Mouse (Mus musculus) spleen, postnatal 14 days (tissue): ENCODE results near the gene Pf4.

ENCODE experiments used
- DNase-seq, 2 experiments: peaks; one replicate each; pipeline ENCODE4 v3.0.0; 2021 to 2022; ENCODE audit warnings: low spot score in 2 of 2

The Pf4 gene

DNA sequence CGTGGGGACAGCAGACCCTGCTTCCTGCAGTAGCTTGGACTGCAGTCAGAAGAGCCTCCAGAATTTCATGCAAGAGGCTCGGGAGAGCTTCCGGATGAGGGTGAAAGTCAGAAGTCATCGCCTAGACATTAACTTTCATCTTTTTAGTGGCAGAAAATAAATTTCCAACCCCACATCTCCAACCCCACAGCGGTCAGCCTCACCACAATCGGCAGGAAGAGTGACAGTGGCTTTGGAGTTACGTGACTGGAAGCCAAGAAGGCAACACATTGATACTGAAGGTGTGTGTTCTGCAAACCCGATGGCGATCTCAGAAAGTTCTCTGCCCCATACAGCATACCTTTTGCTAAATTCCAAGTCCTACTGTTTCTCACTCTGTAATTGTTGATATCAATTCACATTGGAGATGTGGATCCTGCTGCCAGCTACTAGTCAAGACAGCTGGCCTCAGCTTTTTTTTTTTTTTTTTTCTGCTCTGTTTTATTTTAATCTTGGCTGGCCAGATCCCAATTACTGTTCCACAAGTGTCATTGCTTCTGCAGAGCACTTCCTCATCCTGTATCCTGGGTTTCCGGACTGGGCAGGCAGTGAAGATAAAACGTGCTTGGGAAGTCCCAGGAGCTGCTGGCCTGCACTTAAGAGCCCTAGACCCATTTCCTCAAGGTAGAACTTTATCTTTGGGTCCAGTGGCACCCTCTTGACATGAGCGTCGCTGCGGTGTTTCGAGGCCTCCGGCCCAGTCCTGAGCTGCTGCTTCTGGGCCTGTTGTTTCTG is at the start of gene Pf4:
Gene Pf4, plus strand, starts transcription at position 556 of the 774 bp plus-strand sequence.
- no peak for DNase-seq

DNA sequence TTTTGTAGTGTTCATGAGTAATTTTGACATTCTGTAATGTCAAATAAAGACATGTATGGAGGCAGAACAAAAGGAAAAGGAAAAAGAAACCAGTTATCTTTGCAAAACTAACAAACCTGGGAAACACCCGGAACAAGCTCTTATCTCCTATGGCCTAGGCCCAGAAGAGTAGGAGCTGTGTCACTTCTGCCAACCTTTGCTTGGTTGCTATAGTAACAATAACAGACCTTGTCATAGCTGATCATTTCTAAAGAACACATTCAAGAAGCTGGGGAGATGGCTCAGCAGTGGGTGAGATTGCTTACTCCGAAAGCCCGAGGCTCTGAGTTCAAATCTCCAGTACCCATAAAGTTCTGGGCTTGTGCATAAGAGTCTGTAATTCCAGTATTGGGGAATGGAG is 49.6 kb upstream of the Pf4 start:
- DNase-seq: no peak

DNA sequence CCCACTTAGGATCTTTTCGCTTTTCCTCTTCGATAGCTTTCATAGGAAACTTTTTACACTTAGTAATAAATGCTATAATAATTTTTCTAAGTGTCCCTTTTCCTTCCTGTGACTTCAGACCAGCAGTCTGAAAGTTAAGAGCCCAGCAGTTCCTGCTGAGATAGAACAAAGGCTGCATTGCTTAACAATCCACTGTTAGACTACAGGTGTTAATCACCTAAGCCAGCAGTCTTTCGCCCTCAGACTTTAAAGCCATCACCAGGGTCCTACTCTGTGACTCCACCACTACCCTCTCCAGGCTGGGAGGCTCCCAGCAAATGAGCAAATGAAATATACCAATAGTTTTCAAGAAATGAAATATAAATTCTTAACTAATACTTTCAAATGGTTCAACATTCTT is 44.0 kb upstream of the Pf4 start:
- DNase-seq: no peak

DNA sequence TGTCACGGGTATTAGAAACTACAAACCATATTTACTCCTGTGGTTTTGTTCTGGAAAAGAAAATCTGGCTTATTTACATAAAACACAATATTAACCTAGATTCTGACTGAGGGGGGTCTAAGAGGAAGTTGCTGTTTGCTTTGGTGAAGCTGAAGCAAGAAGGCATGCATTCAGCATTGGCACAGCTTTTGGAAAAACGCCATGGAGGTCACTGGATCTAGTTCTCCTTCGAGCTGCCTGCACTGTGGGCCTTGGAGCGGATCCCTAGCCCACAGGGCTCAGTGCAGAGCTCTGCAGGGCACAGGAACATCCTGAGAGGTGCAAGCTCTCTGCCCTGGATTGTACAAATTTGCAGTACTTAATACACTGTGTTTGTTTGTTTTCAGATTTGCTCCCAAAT is 40.8 kb upstream of the Pf4 start:
- DNase-seq: no peak

DNA sequence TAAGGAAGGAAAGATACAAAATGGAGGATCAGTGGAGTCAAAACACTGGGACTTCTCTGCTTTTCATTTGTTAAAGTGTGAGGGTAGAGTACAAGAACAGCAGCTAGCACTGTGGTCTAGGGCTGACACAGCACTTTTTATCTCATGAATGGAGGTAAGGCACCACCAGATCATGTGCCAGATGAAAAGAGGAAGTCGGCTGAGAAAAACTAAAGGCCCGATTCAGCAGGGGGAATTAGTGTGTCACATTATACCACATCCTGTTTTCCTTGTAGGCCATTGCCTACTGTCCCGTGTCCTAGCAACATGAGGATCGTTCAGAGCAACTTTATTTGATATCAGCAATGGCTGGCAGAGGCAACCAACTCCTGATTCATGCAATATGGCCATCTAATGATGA is 30.2 kb upstream of the Pf4 start:
- DNase-seq: no peak

DNA sequence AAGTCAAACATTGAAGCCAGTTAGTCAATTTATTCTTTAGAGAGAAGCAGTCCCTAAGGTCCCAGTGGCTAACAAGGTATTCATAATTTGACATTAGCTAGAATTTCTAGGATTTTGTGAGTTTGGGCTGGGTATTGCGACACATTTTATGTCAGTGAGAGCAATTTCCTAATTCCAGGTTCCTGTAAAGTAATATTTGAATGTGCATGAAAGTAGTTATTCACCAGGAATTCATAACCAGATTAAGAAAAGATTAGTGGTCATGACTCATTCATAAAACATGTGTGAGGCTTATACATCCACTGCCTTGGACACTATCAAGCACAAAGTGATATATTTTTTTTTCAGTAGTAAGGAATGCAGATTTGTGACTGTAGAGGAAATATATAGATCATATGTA is 18.3 kb upstream of the Pf4 start:
- no peak for DNase-seq

DNA sequence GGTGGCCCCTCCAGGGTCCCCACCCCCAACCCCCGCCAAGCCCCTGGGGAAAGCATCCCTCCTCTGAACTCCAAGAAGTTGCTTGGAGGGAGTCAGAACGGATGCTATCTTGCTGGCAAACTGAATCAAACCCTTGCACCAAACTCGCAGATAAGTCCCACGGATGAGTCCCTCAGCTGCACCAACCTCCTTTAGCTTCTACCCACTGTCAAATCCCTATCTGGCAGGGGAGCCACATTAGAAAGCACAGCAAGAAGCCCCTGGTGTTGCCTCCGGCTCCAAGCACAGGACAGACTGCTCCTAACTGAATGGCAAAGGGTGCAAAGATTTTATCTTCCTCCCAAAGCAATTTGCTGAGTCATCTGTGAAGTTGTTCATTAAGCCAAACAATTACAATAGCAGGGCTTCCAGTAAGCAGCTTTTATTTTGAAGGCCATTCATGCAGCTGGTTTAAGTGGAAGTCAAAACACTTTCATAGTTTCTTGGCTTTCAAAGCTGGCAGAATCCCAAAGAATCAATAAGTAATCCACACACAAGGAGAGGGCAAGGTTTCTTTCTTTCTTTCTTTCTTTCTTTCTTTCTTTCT is 14.1 kb upstream of the Pf4 start:
- DNase-seq: no peak

DNA sequence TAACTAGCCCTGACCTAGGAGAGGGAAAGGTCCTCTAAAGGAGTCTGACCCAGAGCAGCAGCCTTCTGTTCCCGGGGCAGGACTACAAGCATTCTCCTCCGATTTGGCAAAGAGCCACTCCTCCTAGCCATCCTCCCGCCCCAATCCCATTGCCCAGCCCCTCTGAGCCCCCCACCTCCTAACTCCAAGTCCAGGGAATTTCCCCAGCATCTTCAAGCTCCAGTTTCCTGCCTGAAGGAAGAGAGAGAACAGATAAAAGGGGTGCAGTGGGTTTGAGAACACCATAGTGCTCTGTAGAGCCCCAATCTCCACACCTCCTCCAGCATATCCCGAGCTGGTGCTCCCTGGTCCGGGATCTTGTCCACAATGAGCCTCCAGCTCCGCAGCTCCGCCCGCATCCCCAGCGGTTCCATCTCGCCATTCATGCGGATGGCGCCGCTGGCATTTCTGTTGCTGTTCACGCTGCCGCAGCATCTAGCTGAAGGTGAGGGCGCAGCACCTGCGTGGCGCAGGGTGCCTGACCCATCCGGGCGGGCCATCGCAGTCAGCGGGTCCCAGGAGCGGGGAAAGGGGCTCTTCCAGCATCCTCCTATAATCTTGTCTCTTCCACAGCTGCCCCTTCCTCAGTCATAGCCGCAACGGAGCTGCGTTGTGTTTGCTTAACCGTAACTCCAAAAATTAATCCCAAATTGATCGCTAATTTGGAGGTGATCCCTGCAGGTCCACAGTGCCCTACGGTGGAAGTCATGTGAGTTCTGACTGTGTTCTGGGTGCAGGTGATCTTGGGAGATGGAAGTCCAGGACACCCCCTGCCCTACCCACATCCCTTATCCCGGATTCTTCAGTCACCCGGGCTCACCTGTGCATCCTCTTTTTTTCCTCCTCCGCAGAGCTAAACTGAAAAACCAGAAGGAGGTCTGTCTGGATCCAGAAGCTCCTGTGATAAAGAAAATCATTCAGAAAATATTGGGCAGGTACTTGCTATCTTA is 12.9 kb upstream of the Pf4 start, which contains the start of gene Cxcl5:
Gene Cxcl5, plus strand, starts transcription at position 284 of the 989 bp plus-strand sequence.
- DNase-seq: no peak

DNA sequence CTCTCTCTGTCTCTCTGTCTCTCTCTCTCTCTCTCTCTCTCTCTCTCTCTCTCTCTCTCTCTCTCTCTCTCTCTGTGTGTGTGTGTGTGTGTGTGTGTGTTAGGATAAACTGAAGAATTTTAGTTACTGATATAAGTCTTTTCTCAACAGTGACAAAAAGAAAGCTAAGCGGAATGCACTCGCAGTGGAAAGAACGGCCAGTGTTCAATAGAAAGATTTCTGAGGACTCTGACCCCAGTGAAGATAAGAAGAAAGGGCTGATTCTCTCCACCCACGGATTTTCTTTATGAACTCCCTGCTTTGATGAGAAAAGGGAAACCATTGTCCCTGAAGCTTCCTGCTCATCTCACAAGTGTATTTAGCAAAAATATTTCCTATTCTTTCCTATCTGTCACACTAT is 11.9 kb upstream of the Pf4 start:
- DNase-seq: no peak

DNA sequence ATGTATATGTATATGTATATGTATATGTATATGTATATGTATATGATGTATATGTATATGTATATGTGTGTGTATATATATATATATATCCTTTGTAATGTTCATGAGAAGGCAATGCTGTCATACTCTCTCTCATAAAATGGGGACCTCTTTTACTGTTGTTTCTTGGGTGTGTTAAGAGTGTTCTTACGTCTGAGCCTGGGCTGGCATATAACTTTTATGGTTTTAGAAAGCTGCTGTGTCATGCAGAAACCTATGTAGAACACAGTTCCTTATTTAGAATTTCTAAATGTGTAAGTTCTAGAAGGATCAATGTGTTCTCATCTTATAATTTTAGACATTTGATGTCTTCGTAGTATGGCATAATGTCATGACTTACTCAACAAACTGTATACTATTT is 11.4 kb upstream of the Pf4 start:
- DNase-seq: no peak

DNA sequence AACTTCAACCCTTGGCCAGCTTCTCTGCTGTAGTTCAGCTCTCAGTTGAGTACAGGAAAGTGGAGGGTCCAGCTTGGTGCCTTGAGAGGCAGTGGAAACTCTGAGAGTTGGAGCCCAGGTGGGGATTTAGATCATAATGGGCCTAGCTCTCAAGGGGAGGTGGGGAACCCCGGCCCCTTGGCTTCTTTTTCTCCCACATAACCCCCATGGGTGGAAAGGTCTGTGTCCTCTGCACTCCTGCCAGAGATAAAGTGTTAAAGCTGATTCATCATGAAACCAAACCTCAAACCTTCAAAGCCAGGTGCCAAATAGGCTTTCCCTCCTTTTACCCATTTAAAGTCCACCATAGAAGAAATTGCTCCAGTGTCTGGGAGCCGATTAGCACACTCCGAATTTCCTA is 10.4 kb upstream of the Pf4 start:
- DNase-seq: no peak

DNA sequence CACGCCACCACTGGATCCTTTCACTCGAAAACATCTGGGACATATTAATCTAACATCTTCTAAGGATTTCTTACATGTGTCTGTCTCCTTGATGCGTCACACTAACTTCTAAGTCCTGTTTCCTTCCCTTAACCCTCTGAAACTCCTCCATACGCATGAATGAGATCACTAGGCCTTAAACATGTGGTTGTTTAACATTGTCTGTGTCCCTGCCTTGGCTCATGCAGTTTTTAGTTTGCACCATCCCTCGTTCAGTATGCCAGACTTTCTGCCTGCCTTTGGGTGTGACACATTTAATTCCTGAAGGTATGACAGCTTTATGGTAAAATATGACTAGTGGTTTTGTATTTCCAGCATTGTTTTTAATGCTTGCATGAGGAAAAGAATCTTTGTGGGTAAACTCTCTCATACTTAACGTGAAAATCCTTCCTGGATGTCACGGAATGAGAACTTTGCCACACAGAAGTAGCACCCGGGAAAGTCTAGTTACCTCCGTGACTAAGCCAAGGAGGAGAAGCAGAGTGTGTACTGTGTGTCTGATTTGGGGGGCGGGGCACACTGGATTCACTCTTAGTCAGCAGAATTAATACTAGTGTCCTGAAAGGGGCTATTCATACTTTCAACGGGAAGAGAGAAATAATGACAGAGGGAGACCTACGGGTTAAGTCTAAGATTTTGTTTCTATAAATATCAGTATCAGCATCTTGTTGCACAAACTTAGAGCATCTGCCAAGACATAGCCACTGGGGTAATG is 8.1 kb upstream of the Pf4 start:
- DNase-seq: no peak

DNA sequence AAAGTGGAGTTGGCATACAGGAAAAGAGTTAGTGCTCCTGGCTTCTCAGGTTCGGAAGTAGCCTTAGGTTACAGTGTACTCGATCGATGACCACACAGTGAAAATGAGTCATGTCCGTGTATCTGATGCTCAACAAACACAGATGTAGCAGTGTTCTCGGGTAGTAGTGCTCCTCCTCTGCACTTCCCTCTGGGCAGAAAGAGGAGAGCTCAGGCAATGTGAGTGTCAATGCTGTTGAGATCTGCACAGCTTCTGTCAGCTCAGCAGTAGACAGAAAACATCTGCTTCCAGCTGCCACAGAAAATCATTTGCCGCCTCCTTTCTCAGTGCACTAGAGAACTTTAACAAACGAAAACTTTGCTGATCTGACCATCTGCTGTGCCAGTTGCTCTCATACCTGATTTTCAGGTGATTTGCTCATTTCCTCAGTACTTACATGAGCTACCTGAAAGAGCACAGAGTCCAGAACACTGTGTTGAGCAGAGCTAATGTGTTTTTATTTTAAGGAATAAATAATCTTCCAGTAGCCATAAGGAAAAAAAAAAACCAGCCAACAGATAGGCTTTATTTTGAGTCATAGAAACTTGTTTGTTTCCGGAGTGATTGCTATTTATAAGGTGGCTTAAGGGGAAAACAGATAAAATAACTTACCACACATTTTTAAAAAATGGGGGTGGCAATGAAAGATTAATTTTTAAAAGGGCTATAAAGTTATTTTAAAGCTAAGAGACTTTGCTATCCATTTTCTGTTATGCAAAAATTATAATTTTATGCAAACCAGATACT is 6.2 kb upstream of the Pf4 start:
- no peak for DNase-seq

DNA sequence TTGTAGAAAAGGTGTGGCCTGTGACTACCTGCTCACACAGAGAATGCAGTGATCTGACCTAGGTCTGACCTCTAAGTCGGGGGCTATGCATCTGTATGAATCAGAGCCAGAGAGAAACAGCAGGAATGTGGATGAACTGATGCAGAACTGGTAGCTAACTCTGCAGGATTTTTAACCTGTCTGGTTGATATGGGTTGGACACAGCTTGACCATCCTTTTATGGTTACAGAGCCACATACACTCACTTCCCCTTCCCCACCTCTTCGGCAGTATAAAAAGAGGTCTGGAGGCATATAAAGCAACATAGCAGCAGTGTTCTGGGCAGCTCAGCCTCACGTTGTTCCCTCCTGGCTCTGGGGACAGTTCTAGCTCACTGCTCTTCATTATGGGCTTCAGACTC is 4.0 kb upstream of the Pf4 start, which contains the start of gene Ppbp:
Gene Ppbp, plus strand, starts transcription at position 301 of the 400 bp plus-strand sequence.
- DNase-seq: no peak

DNA sequence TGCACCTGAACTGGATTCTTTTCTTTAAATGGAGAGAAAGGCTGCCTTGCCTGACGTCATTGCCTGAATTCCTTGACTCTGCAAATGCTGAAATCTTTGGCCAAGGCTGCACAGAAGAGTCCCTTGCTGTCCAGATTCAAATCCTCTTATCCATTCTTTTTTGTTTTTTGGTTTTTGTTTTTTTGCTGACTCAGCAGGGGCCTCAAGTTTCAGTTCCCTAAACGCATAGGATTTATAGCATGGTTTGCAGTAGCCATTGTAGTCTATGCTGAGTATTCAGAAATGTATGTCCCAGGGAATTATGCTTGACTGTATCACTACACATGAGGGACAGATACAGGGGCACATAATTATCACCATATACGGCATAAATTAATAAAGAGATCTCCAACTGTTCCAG is 866 bp upstream of the Pf4 start:
- DNase-seq: no peak

DNA sequence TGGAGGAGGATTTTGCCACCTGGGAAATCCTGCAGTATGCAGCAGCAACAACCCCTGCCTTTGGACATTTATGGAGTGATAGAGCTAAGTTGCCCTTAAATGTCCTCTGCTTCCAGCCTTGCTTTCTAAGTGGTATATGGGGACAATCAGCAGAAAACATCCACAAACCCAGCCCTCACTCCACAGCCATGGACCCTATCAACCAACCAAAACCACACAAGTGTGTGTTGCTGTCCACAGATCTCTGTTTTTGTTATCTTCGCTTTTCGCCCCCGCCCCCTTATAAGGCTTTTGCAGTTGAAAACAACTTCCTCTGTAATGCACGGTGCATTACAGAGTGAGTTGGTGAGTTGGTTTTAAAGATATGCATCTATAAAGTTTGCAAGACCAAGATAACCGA is 3.3 kb downstream of the Pf4 start:
- no peak for DNase-seq

DNA sequence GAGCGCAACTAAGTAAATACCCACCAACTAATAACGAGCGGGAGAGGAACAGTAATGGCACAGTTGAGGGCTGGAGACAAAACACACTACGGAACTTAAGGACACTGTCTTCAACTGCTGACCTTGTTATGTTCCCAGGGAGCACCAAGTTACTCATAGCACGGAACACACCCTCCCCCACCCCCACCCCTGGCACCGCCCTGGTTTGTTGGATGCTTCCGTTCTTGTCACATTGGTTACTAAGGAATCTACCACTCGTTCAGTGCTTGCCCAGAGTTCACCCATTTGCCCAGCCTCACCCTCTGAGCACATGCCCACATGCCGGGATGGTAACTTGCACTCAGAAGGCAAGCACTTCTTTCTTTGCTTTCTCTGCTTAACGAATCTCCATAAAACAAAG is 5.4 kb downstream of the Pf4 start:
- DNase-seq: no peak

DNA sequence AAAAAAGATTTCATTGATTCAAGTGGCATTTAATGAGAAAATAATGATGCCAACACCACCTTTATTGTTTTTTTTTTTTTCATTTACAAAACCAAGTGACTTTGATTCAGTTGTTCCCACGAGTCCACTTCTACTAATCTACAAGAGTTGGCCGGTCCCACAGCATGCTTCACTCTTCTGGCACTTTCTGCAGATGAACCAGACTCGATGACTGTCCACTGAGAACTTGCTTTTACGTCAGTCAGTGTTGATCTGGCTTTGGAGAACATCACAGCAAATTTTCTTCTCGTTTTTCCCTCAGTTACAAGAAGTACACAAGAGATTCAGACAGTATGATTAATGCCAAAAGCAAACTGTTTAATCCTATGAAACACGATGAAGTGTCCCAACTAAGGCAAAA is 6.6 kb downstream of the Pf4 start:
- DNase-seq: no peak

DNA sequence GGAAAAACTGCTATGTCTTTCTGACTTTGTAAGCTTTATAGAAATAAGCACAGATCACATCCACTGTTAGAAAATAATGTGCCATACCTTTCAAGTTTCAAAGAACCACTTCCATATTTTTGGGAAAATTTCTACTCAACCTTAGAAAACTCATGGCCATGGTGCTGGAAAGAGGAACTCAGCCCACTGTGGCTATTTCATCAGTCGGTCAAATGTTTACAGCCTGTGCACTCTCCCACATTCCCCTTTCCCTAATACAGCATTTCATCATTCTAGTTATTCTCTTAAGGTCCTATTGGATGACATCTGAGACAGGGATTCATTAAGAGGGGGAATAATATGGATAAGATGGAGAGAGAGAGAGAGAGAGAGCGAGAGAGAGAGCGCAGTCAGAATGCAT is 11.5 kb downstream of the Pf4 start:
- DNase-seq: no peak

DNA sequence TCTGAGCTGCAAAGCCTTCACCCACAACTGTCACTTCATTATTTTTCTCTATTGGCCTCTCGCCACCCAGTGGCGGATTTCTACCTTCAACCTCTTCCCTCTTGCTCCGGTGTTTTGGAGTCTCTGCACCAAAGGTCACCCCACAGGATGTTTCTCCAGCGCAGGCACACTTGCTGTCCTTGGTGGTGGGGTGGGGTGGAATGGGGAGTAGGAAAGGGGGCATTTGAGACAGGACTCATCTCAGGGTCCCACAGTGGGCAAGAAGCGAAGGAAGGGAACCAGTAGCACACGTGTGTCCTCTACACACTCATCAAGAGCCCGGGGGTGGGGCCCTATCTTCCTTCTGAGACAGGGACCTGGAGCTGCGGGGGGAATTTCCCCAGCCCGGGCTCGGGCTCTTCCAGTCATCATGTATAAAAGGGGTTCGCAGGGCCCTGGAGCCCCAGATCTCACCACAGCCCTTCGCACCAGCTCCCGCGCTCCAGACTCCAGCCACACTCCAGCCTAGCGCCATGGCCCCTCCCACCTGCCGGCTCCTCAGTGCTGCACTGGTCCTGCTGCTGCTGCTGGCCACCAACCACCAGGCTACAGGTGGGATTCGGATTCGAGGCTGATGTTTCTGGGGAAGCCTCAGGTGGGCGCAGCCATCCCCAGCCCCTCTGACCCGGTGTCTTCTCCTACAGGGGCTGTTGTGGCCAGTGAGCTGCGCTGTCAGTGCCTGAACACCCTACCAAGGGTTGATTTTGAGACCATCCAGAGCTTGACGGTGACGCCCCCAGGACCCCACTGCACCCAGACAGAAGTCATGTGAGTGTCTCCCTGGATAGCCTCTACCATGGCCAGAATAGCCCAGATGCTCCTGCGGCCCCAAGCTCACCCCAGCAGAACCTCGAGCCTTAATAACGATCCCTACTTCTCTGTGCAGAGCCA is 13.7 kb downstream of the Pf4 start, which contains the start of gene Cxcl3:
Gene Cxcl3, plus strand, starts transcription at position 445 of the 930 bp plus-strand sequence.
- DNase-seq: no peak
